11 mouse cellular contexts compared by ENCODE assay signal in genomic region chr19:22656466-22657215, GRCm38 (mm10).
A peak's percentile ranks its signal among the peaks of the same experiment; 100 is the strongest.
DNase-seq lines count a peak whose midpoint lies in the region; ATAC-seq and TF ChIP-seq lines count a peak whose summit lies in the region.
"Had no signal": no experiment of that assay in that cellular context is flagged by ENCODE, and none has a peak within 500 bp of the region (broad histone marks: within the 10 kb centered on the region; RNA-seq: fewer than 3 reads in every experiment).

No protein-coding gene starts in this region.

- no peak for TF ChIP-seq CTCF in lung, adult 2 months (IDR thresholded peaks at IDR 0.05; ENCODE audit: insufficient read depth, low read length)

- no peaks in the 10 kb centered on the region for H3K36me3 ChIP-seq in kidney, embryonic 15.5 days
- no peaks in the 10 kb centered on the region for H3K36me3 ChIP-seq in embryonic facial prominence, embryonic 10.5 days (replicated peaks)
- H3K36me3 ChIP-seq in hindbrain, embryonic 14.5 days (replicated peaks; ENCODE audit: control insufficient read depth, insufficient read depth): no peaks in the 10 kb centered on the region
- H3K36me3 ChIP-seq in neural tube, embryonic 13.5 days: no peaks in the 10 kb centered on the region

- TF ChIP-seq POLR2A in lung, adult 2 months (IDR thresholded peaks at IDR 0.05; ENCODE audit: borderline replicate concordance, extremely low read depth, low read depth, low read length): no peak

- H3K4me2 ChIP-seq in kidney, embryonic 15.5 days: 0 out of 2 replicates have a peak overlapping the region, but pooled peaks have one; percentile 14
- H3K4me2 ChIP-seq in hindbrain, embryonic 14.5 days (replicated peaks): no peak overlapping the region; the same call in 1 of the 2 replicates
- peak overlapping the region; percentile 24 for H3K4me2 ChIP-seq in neural tube, embryonic 13.5 days

- 54% methylated on average over 14 of the region's 14 CpGs for WGBS in kidney, embryonic 15.5 days
- WGBS in embryonic facial prominence, embryonic 10.5 days: 62% methylated on average over 14 of the region's 14 CpGs
- 31% methylated on average over 14 of the region's 14 CpGs for WGBS in hindbrain, embryonic 14.5 days
- 43% methylated on average over 14 of the region's 14 CpGs for WGBS in neural tube, embryonic 13.5 days
- 58% methylated on average over 14 of the region's 14 CpGs for WGBS in lung, adult 2 months

- peaks cover 16% of the 10 kb centered on the region for H3K4me1 ChIP-seq in kidney, embryonic 15.5 days
- peaks cover 19% of the 10 kb centered on the region for H3K4me1 ChIP-seq in embryonic facial prominence, embryonic 10.5 days
- H3K4me1 ChIP-seq in hindbrain, embryonic 14.5 days (replicated peaks; ENCODE audit: control insufficient read depth, insufficient read depth, low read length): peaks cover 12% of the 10 kb centered on the region
- H3K4me1 ChIP-seq in neural tube, embryonic 13.5 days (replicated peaks): peaks cover 10% of the 10 kb centered on the region
- H3K4me1 ChIP-seq in lung, adult 2 months (ENCODE audit: control insufficient read depth, insufficient read depth, low read length): no peaks in the 10 kb centered on the region

- no peak for DNase-seq in kidney, adult 9 months
- DNase-seq in embryonic facial prominence, embryonic 10.5 days (ENCODE audit: low spot score): peak; percentile 13
- peak; percentile 32 for DNase-seq in hindbrain, embryonic 14.5 days (ENCODE audit: low spot score)
- no peak for DNase-seq in thymus, postnatal 36 days
- DNase-seq in adrenal gland, postnatal 4 days (ENCODE audit: low spot score in 2 of 2): no peak
- DNase-seq in lung, adult 2 months: no peak
- DNase-seq: adrenal gland, postnatal 36 days had no signal

- no peak overlapping the region for H3K9ac ChIP-seq in kidney, embryonic 15.5 days
- no peak overlapping the region for H3K9ac ChIP-seq in hindbrain, embryonic 14.5 days
- no peak overlapping the region for H3K9ac ChIP-seq in neural tube, embryonic 13.5 days

- H3K27ac ChIP-seq in kidney, embryonic 15.5 days: peak overlapping the region; percentile 79
- H3K27ac ChIP-seq in embryonic facial prominence, embryonic 10.5 days (replicated peaks): peak overlapping the region; percentile 42
- peak overlapping the region; percentile 55 for H3K27ac ChIP-seq in hindbrain, embryonic 14.5 days
- 0 out of 2 replicates have a peak overlapping the region, but pooled peaks have one; percentile 18 for H3K27ac ChIP-seq in neural tube, embryonic 13.5 days (replicated peaks)
- H3K27ac ChIP-seq: macrophage had no signal

- H3K27me3 ChIP-seq in kidney, embryonic 15.5 days: no peaks in the 10 kb centered on the region
- H3K27me3 ChIP-seq in embryonic facial prominence, embryonic 10.5 days (replicated peaks; ENCODE audit: low read depth, poor library complexity, severe bottlenecking): no peaks in the 10 kb centered on the region
- no peaks in the 10 kb centered on the region for H3K27me3 ChIP-seq in hindbrain, embryonic 14.5 days (ENCODE audit: control insufficient read depth, insufficient read depth, low read length)
- H3K27me3 ChIP-seq in neural tube, embryonic 13.5 days: no peaks in the 10 kb centered on the region
- H3K27me3 ChIP-seq: CH12.LX had no signal

- H3K9me3 ChIP-seq in kidney, embryonic 15.5 days (replicated peaks): no peaks in the 10 kb centered on the region
- H3K9me3 ChIP-seq in embryonic facial prominence, embryonic 10.5 days: no peaks in the 10 kb centered on the region
- H3K9me3 ChIP-seq in hindbrain, embryonic 14.5 days (ENCODE audit: control insufficient read depth, low read length): no peaks in the 10 kb centered on the region
- H3K9me3 ChIP-seq in neural tube, embryonic 13.5 days: no peaks in the 10 kb centered on the region

- no peak overlapping the region for H3K4me3 ChIP-seq in kidney, embryonic 15.5 days (replicated peaks)
- no peak overlapping the region for H3K4me3 ChIP-seq in embryonic facial prominence, embryonic 10.5 days
- no peak overlapping the region for H3K4me3 ChIP-seq in hindbrain, embryonic 14.5 days (replicated peaks; ENCODE audit: low read length)
- no peak overlapping the region for H3K4me3 ChIP-seq in neural tube, embryonic 13.5 days
- no peak overlapping the region for H3K4me3 ChIP-seq in lung, adult 2 months (replicated peaks; ENCODE audit: extremely low read depth, low read depth, low read length)

- no peak; the same call in 1 of the 2 replicates for ATAC-seq in kidney, embryonic 15.5 days (replicated peaks; ENCODE audit: low FRiP score)
- ATAC-seq in hindbrain, embryonic 14.5 days (ENCODE audit: low FRiP score): no peak
- ATAC-seq in neural tube, embryonic 13.5 days (ENCODE audit: low read depth): no peak

Comparison
In these comparisons a context has a peak if more than half of its experiments do, and no peak if none do; other contexts are left out.
1. H3K27ac ChIP-seq: peak in every context shown above with its lines; median percentile 79 in kidney, embryonic 15.5 days; 55 in hindbrain, embryonic 14.5 days; 42 in embryonic facial prominence, embryonic 10.5 days; 18 in neural tube, embryonic 13.5 days.
2. DNase-seq: peak in embryonic facial prominence, embryonic 10.5 days (single experiment) and hindbrain, embryonic 14.5 days (single experiment); none in kidney, adult 9 months (single experiment), thymus, postnatal 36 days (0 of 2), adrenal gland, postnatal 4 days (0 of 2) and lung, adult 2 months (single experiment).